In the genomic region with DNA sequence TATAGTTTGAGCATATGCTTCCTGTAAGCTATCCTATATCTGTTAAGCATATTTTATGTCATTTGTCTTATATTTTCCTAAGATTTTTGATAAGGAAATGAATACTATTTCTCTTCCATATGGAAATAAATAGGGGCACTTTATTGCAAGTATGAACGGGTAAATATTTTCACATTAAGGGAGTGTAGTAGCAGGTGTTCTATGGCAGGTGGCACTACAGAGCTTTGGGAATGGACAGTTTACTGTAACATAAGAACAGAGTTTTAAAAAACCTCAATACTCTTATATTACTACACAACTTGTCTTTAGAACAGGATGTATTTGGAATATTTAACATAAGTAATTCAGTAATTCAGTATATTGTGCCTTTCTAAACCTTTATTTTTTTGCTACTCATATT, we compare ENCODE assay signal across 19 mouse cellular contexts.
A peak's percentile ranks its signal among the peaks of the same experiment; 100 is the strongest.
DNase-seq lines count a peak whose midpoint lies in the region; ATAC-seq and TF ChIP-seq lines count a peak whose summit lies in the region.
"Had no signal": no experiment of that assay in that cellular context is flagged by ENCODE, and none has a peak within 500 bp of the region (broad histone marks: within the 10 kb centered on the region; RNA-seq: fewer than 3 reads in every experiment).

No protein-coding gene starts in this region.

- H3K27me3 ChIP-seq in forebrain, postnatal 0 days (ENCODE audit: insufficient read depth, low read length), result no peaks in the 10 kb centered on the region
- no peaks in the 10 kb centered on the region for H3K27me3 ChIP-seq in forebrain, embryonic 16.5 days (replicated peaks; ENCODE audit: control insufficient read depth, insufficient read depth, low read length)
- H3K27me3 ChIP-seq in MEL (ENCODE audit: control insufficient read depth in 1 of 2, insufficient read depth in 2 of 2, low read length in 2 of 2), result no peaks in the 10 kb centered on the region
- H3K27me3 ChIP-seq: forebrain, embryonic 12.5 days; heart, embryonic 15.5 days; neural tube, embryonic 15.5 days had no signal

- H3K4me1 ChIP-seq in forebrain, postnatal 0 days (ENCODE audit: insufficient read depth), result no peaks in the 10 kb centered on the region
- no peaks in the 10 kb centered on the region for H3K4me1 ChIP-seq in forebrain, embryonic 16.5 days (replicated peaks; ENCODE audit: control insufficient read depth, insufficient read depth, low read length)
- H3K4me1 ChIP-seq in MEL (ENCODE audit: control insufficient read depth in 1 of 2, insufficient read depth in 2 of 2, low read length in 2 of 2), result no peaks in the 10 kb centered on the region
- H3K4me1 ChIP-seq: forebrain, embryonic 12.5 days; heart, embryonic 15.5 days; midbrain, embryonic 10.5 days; neural tube, embryonic 15.5 days had no signal

- DNase-seq in forebrain, postnatal 0 days, result peak; percentile 2
- DNase-seq in left cerebral cortex, adult 2 months (ENCODE audit: extremely low spot score in 1 of 2, low spot score in 2 of 2), result no peak
- no peak for DNase-seq in left cerebral cortex, postnatal 10 days (ENCODE audit: extremely low spot score in 1 of 2, low spot score in 2 of 2)
- DNase-seq in MEL (ENCODE audit: low read depth, low spot score), result no peak
- peak; percentile 28 for DNase-seq in brain, embryonic 14.5 days (ENCODE audit: low read depth)
- no peak for DNase-seq in kidney, postnatal 36 days
- DNase-seq in heart, adult 18-20 months, result no peak
- DNase-seq: kidney, adult 11 months; kidney, postnatal 10 days; left cerebral cortex, postnatal 4 days; lung, adult 18-20 months; lung, postnatal 4 days; thymus, adult 18-20 months had no signal

- TF ChIP-seq RAD21 in MEL (IDR thresholded peaks at IDR 0.05; ENCODE audit: low read depth, low read length), result peak; percentile 23

- no peaks in the 10 kb centered on the region for H3K9me3 ChIP-seq in forebrain, postnatal 0 days (ENCODE audit: low read length)
- no peaks in the 10 kb centered on the region for H3K9me3 ChIP-seq in forebrain, embryonic 16.5 days (ENCODE audit: control insufficient read depth, low read length)
- H3K9me3 ChIP-seq in MEL (replicated peaks; ENCODE audit: insufficient read depth, low read length), result no peaks in the 10 kb centered on the region
- H3K9me3 ChIP-seq: forebrain, embryonic 12.5 days; heart, embryonic 15.5 days; midbrain, embryonic 10.5 days; neural tube, embryonic 15.5 days had no signal

- no peaks in the 10 kb centered on the region for H3K79me2 ChIP-seq in MEL (ENCODE audit: control insufficient read depth, insufficient read depth, low read length, poor library complexity)

- ATAC-seq in forebrain, postnatal 0 days, result no peak
- no peak for ATAC-seq in forebrain, embryonic 16.5 days

- H3K4me2 ChIP-seq in forebrain, postnatal 0 days (ENCODE audit: low read depth), result no peak overlapping the region
- H3K4me2 ChIP-seq in forebrain, embryonic 16.5 days (ENCODE audit: low read length), result no peak overlapping the region
- H3K4me2 ChIP-seq: forebrain, embryonic 12.5 days; heart, embryonic 15.5 days; neural tube, embryonic 15.5 days had no signal

- no peak overlapping the region for H3K27ac ChIP-seq in forebrain, postnatal 0 days (ENCODE audit: low read depth, low read length)
- H3K27ac ChIP-seq in forebrain, embryonic 16.5 days (ENCODE audit: low read length), result no peak overlapping the region
- no peak overlapping the region for H3K27ac ChIP-seq in left cerebral cortex, adult 2 months
- H3K27ac ChIP-seq in MEL (ENCODE audit: control insufficient read depth, low read depth, low read length), result no peak overlapping the region
- H3K27ac ChIP-seq: forebrain, embryonic 12.5 days; heart, embryonic 15.5 days; midbrain, embryonic 10.5 days; neural tube, embryonic 15.5 days had no signal

- TF ChIP-seq CTCF in forebrain, postnatal 0 days (IDR thresholded peaks at IDR 0.05; ENCODE audit: low read depth), result peak; percentile 41
- TF ChIP-seq CTCF in left cerebral cortex, adult 2 months (IDR thresholded peaks at IDR 0.05), result peak; percentile 70
- TF ChIP-seq CTCF in MEL (IDR thresholded peaks at IDR 0.05 in 2 of 3, conservative IDR thresholded peaks at IDR 0.05 in 1 of 3; ENCODE audit: control insufficient read depth in 1 of 3, insufficient read depth in 1 of 3, low read depth in 2 of 3, low read length in 3 of 3, poor library complexity in 1 of 3, severe bottlenecking in 1 of 3), result peak in 1 of 3 experiments; percentile 20; a peak in 1 of 6 replicates
- TF ChIP-seq CTCF in brain, embryonic 14.5 days (IDR thresholded peaks at IDR 0.05; ENCODE audit: borderline replicate concordance, extremely low read depth, insufficient read depth, insufficient read length), result no peak

- no peak overlapping the region for H3K9ac ChIP-seq in forebrain, postnatal 0 days
- no peak overlapping the region for H3K9ac ChIP-seq in forebrain, embryonic 16.5 days (replicated peaks; ENCODE audit: low read depth, low read length)
- no peak overlapping the region for H3K9ac ChIP-seq in MEL (ENCODE audit: control insufficient read depth, low read depth, low read length, poor library complexity, severe bottlenecking)
- H3K9ac ChIP-seq: forebrain, embryonic 12.5 days; heart, embryonic 15.5 days; neural tube, embryonic 15.5 days had no signal

- no peaks in the 10 kb centered on the region for H3K36me3 ChIP-seq in forebrain, postnatal 0 days (ENCODE audit: insufficient read depth)
- H3K36me3 ChIP-seq in forebrain, embryonic 16.5 days (ENCODE audit: control insufficient read depth, insufficient read depth), result no peaks in the 10 kb centered on the region
- H3K36me3 ChIP-seq in MEL (ENCODE audit: control insufficient read depth in 1 of 2, insufficient read depth in 2 of 2, low read length in 2 of 2), result no peaks in the 10 kb centered on the region
- H3K36me3 ChIP-seq: forebrain, embryonic 12.5 days; heart, embryonic 15.5 days; midbrain, embryonic 10.5 days; neural tube, embryonic 15.5 days had no signal

- intact Hi-C loops in left cerebral cortex, adult 2 months (cut with DNase I), result loop anchor here (5.0 kb wide), 1 partner anchor 1748 kb away; no protein-coding TSS in a partner anchor
- intact Hi-C loops in left cerebral cortex, postnatal 10 days (cut with DNase I), result no loop called here

- no peak overlapping the region for H3K4me3 ChIP-seq in forebrain, postnatal 0 days (ENCODE audit: low read depth, low read length)
- H3K4me3 ChIP-seq in forebrain, embryonic 16.5 days (replicated peaks; ENCODE audit: low read length), result no peak overlapping the region
- no peak overlapping the region for H3K4me3 ChIP-seq in left cerebral cortex, adult 2 months
- H3K4me3 ChIP-seq in MEL (ENCODE audit: control insufficient read depth in 1 of 2, insufficient read depth in 1 of 2, low read depth in 2 of 2, low read length in 2 of 2), result no peak overlapping the region
- H3K4me3 ChIP-seq: forebrain, embryonic 12.5 days; heart, embryonic 15.5 days; midbrain, embryonic 10.5 days; myocyte; neural tube, embryonic 15.5 days had no signal

- TF ChIP-seq POLR2A in MEL (IDR thresholded peaks at IDR 0.05; ENCODE audit: control insufficient read depth in 1 of 2, insufficient read depth in 1 of 2, low read depth in 1 of 2, low read length in 2 of 2, poor library complexity in 1 of 2), result no peak
- TF ChIP-seq POLR2A in brain, embryonic 14.5 days (IDR thresholded peaks at IDR 0.05; ENCODE audit: borderline replicate concordance, extremely low read depth, insufficient read depth, insufficient read length, poor library complexity, severe bottlenecking), result no peak

- TF ChIP-seq EP300 in MEL (IDR thresholded peaks at IDR 0.05; ENCODE audit: low read depth in 1 of 2, low read length in 2 of 2), result no peak

- WGBS in forebrain, postnatal 0 days, result 38% methylated on average over 1 of the region's 1 CpGs
- 36% methylated on average over 1 of the region's 1 CpGs for WGBS in forebrain, embryonic 16.5 days

TF ChIP-seq in MEL, 35 proteins besides CTCF, POLR2A, EP300 and RAD21:
- TF ChIP-seq SMC3 (IDR thresholded peaks at IDR 0.05; ENCODE audit: low read depth, low read length) (0 out of 2 replicates have a peak, but pooled peaks have one; percentile 22), ZKSCAN1 (IDR thresholded peaks at IDR 0.05; ENCODE audit: low read depth, low read length) (no peak)

Comparison
In these comparisons a context has a peak if more than half of its experiments do, and no peak if none do; other contexts are left out.
1. DNase-seq: peak in forebrain, postnatal 0 days (single experiment) and brain, embryonic 14.5 days (single experiment); none in left cerebral cortex, adult 2 months (0 of 2), left cerebral cortex, postnatal 10 days (0 of 2), MEL (single experiment), kidney, postnatal 36 days (0 of 2) and heart, adult 18-20 months (0 of 2).